Mouse (Mus musculus) cerebellum, adult 18-20 months (tissue): Measurements from ENCODE around the gene Mylk.
A peak's percentile ranks its signal among the peaks of the same experiment; 100 is the strongest.

Experiments used
- DNase-seq, 2 experiments: peaks; one replicate each; pipeline ENCODE4 v3.0.0; 2021

Gene Mylk

DNA sequence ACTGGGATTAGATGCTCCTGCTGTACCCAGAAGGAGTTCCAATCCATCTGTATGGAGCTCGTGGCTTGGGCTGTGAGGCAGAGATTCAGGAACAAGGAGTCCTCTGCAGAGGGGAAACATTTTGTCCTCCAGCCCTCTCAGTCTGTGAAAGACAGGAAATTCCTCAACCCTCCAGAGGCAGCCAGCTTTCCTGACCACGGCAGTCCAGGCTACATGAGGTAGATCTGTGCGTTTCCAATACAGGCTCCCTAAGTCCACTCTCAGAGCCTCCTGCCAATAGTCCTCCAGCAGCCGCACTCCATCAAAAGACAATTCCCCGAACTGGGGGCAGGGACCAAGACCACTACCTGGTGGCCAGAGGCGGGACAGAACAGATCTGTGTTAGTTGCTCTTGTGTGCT is 164.4 kb downstream of the Mylk start:
- DNase-seq, result no peak

GRCm38 (mm10) chr16:34917373-34917900 is 172.4 kb downstream of the Mylk start:
- DNase-seq, result no peak

DNA sequence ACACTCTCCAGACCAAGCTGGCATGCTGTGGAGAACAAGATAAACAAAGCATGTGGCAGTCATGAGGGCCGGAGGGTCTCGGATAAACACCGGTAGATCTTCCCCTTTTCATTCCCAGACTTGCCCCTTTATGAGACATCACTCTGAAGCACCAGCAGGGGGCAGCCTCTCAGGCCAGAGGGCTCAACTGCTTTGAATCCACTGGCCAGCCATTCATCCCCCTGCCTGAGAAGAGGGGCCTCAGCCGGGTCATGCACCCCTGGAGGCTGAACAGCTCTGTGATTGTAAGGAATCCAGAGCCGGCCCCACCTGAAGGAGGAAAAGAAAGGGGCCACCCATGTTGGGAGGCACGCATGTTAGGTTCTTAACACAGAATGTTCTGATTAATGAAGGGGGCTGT is 175.2 kb downstream of the Mylk start:
- DNase-seq, result peak in 1 of 2 experiments; percentile 8

- no peak for DNase-seq
These were observed 175.9 kb downstream of the Mylk start for GRCm38 (mm10) chr16:34920868-34921267.

DNA sequence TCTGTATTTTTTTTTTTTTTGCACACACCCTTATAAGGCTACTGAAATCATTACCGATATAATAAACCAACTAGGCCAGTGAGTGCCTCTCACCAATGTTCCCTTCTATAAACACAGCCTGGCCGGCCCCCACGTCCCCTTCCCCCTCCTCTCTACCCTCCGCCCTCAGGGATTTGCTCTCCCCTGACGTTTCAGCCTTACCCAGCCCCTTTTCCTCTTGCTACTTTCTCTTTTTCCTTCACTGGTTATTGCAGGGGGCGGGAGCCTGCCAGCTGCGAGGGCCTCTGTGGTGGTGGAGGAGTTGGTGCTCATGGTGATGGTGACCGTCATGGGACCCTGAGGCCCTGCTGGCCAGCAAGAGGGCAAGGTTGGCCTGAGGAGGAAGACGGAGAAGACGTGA is 176.3 kb downstream of the Mylk start:
- DNase-seq, result no peak

GRCm38 (mm10) chr16:34923630-34924029 is 178.6 kb downstream of the Mylk start:
- no peak for DNase-seq

DNA sequence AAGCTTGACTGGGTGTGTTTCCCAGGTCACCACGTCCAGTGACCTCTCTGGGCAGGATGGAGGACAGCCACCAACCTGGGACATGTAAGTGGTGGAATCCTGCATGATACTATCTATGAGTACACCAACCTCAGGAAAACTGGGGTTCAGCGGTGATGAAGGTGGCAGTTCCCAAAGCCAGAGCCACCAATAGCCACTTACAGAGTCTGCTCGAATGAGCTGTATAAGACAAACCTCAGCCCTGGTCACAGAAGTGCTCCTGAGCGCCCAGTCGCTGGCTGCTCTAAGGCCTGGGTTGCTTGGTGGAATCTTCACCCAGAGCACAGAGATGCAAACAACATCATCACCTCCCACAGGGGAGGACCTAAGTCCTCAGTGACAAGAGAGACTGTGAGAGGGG is 179.3 kb downstream of the Mylk start:
- DNase-seq, result no peak

DNA sequence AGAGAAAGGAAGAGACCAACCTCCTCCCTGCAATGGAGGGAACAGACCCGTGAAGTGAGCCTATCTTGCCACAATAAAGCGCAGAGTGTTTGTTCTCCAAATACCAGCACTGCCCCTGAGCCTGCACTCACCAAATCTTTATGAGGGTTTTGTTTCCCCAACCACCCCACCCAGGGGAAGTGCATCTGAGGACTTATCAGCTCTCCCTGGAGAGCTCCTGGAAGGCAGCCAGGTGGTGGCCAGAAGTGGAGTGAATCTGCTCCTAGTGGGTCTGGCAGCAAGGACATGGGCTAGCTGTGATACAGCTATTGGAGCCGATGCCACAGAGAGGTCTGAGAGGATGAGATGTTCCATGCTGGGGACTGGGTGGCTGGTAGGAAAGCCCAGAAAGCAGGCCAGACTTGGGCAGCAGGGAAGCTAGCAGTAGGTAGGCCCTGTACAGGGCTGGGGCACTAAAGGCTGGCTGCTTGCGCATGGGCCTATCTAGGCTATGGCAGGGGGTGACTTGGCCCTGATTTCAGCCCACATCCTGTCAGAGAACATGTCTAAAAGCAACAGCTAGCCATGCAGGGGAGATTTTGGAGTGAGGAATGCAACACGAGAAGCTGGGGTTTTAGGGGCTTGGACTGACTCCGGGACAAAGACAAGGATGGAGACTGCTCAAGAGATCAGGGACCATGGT is 180.1 kb downstream of the Mylk start:
- peak in 1 of 2 experiments; percentile 4 for DNase-seq

- DNase-seq, result no peak
These were observed 181.8 kb downstream of the Mylk start for GRCm38 (mm10) chr16:34926531-34927435.

GRCm38 (mm10) chr16:34929686-34930085 is 184.7 kb downstream of the Mylk start:
- no peak for DNase-seq

GRCm38 (mm10) chr16:34930110-34930509 is 185.1 kb downstream of the Mylk start:
- DNase-seq, result no peak

DNA sequence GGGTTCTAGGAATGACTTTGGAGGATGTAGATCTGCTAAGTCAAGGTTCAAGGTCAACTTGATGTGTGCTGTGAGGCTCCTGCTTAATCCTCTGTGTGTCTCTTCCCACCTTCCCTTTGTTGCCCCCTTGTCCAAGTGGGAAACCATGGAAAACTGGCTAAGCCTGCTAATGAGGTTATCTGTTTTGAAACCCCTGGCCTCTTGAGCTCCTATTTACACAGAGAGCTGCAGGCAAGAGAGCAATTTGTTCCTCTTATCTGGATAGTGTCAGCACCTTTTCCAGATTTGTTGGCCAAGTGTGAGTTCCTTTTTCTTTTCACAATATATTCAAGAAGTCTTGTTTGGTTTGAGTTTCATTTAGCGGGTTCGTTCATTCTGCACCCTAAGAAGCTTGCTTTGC is 186.3 kb downstream of the Mylk start:
- DNase-seq, result no peak

- no peak for DNase-seq
These were observed 188.2 kb downstream of the Mylk start for GRCm38 (mm10) chr16:34933173-34933572.

- DNase-seq, result no peak
These were observed 189.5 kb downstream of the Mylk start for GRCm38 (mm10) chr16:34934486-34934885.

DNA sequence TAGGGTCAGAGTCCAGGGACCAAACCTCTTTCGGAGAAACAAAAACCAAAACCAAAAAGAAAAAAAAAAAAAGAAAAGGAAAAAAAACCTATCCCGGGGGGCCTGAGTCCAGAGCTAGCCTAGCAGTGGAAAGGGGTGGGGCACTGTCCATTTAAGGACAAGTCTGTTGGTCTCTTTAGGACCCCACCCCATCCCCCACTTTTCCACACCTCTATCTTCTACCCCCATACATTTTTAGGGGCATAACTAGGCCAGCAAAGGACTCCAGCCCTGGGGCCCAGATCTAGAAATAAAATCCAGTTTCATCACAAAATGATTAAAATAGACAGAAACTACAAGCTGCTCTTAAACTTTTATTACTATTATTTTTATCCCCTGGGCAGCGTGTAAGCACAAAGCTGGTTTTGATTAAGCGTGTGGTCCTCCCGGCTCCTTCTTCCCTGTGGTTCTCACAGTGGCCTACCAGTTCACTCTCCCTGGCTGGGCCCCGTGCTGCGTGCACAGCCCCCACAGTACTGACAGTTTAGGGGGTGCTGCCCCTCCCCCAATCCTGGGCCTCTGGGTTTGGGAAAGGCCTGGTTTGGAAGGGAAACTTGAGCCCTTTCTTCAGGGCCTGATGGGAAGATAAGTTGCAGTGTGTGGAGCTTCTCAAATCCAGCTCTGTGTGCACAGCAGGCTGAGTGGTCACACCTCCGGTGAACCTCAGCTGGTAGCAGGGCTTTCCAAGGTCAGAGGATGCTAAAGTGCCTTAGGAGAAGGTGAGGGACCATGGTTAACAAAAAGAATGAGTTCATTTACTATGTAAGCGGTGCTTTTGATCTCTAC is 190.7 kb downstream of the Mylk start:
- DNase-seq, result no peak

GRCm38 (mm10) chr16:34936339-34936810 is 191.4 kb downstream of the Mylk start:
- DNase-seq, result no peak

- DNase-seq, result no peak
These were observed 192.6 kb downstream of the Mylk start for GRCm38 (mm10) chr16:34937611-34938010.

- DNase-seq, result no peak
These were observed 193.2 kb downstream of the Mylk start for GRCm38 (mm10) chr16:34938248-34938647.

DNA sequence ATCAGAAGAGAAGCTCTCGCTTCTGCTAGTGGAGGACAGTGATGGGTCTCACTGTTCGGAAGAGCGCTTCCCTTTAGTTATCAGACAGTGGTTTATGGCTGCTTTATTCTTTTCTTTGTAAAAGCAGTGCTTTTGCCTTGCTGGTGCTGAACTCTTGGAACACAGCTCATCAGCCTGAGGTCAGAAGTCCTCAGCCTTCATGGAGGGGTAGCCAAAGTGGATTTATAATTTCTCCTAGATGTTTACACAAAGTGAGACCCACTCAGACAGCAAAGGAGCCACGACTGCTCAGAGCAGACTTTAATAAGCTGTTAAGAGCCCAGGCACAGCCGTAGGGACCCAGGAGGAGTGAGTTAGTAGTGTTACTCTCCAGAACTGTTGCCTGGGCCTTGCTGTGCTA is 194.9 kb downstream of the Mylk start:
- DNase-seq, result no peak

- DNase-seq, result no peak
These were observed 195.4 kb downstream of the Mylk start for GRCm38 (mm10) chr16:34940363-34940762.

DNA sequence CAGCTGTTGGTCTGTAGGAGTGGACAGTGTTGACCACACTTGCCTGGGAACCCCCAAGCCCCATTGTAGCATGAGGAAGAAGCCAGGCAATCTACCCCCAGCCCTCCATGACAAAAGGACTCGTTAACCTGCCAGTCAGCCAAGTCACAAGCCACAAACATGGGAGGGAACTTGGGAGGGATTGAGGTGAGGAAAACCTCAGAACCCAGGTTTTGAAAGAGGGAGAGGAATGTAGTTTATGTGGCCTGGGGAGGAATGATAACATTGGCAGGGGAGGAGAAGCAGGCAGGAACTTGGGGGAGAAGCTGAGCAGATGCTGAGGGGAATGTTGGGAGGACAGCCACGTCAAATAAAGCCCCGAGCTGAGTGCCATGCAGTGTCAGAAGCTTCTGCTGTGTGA is 196.9 kb downstream of the Mylk start:
- DNase-seq, result no peak

DNA sequence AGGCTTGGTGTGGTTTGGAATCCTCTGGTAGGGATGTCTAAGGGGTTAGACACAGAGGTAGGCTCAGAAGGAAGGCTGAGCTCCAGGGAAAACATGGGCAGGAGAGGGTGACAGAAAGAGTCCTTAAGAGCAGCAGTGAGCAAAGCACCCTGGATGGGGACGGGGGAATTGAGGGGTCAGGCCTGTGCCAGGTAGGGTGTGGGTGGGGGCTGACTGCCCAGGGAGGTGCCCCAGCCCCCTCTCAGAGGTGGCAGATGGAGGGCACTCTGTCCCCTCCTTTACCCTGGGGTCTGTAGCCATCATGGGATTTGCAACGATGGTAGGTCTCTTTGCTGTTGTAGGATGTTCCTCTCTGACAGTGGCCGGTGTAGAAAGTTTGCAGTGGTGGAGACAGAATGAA is 201.3 kb downstream of the Mylk start:
- DNase-seq, result no peak

DNA sequence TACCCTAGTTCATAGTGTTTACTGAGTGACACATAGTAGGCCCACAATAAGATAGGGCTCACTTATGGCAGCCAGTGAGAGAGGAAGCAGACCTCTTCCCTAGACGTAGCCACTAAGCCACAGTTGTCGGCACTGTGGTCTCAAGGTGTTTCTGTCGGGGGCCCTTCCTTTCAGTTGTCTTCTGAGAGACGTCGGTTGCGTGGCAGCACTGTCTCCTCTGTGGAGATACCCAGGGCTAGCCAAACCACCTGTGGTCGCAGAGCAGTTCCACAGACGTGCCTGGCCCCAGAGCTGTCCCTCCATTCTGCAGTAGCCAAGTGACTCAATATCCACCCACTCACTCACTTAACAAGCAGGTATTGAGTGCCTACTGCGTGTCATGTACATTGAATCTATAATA is 205.9 kb downstream of the Mylk start:
- no peak for DNase-seq
